Mouse (Mus musculus): Measurements from ENCODE around the gene Fam104a.

- no peak for TF ChIP-seq CTCF (IDR thresholded peaks at IDR 0.05; ENCODE audit: insufficient read depth, low read length)
- peak; percentile 3; the same call in 1 of the 2 replicates for TF ChIP-seq POLR2A (IDR thresholded peaks at IDR 0.05; ENCODE audit: borderline replicate concordance, extremely low read depth, low read depth, low read length)
Measured at GRCm38 (mm10) chr11:113682897-113683626, 893 bp downstream of the Fam104a start.
